Mouse (Mus musculus) limb, embryonic 14.5 days (tissue): ENCODE results near the gene Prr29. TPM values are rescaled to one million over a fixed set of nuclear protein-coding genes. Genes with fewer than 3 reads are reported as not detected.

ENCODE experiments used
- ATAC-seq: fragments of 200-750 bp; cut with Nextera tagmentation; 2 replicates; pipeline ENCODE4 v1.8.0; 2017; ENCODE audit warnings: low read depth, moderate number of reproducible peaks, moderate TSS enrichment; ENCODE audit not compliant: low FRiP score
- DNase-seq: peaks from one replicate; pipeline ENCODE4 v3.0.0-alpha.2; 2015; ENCODE audit warnings: low spot score
- H3K27ac ChIP-seq: fragments of 300-500 bp; sonication (generic); replicated peaks from 2 replicates; pipeline ENCODE4 v1.5.1; 2014; ENCODE audit warnings: low read depth, mild to moderate bottlenecking, low read length, moderate library complexity, mixed read lengths
- H3K27me3 ChIP-seq: fragments of 300-500 bp; sonication (generic); 2 replicates; pipeline ENCODE4 v1.6.1; 2014; ENCODE audit warnings: low read length, mixed read lengths; ENCODE audit not compliant: control insufficient read depth, insufficient read depth
- H3K36me3 ChIP-seq: fragments of 300-500 bp; sonication (generic); 2 replicates; pipeline ENCODE4 v1.6.1; 2014; ENCODE audit warnings: mild to moderate bottlenecking, low read length, moderate library complexity, mixed read lengths; ENCODE audit not compliant: control insufficient read depth, insufficient read depth
- H3K4me1 ChIP-seq: fragments of 300-500 bp; sonication (generic); 2 replicates; pipeline ENCODE4 v1.6.1; 2014; ENCODE audit warnings: antibody characterized with exemption, low read length, mixed read lengths; ENCODE audit not compliant: control insufficient read depth, insufficient read depth
- H3K4me2 ChIP-seq: fragments of 300-500 bp; sonication (generic); replicated peaks from 2 replicates; pipeline ENCODE4 v1.6.1; 2014; ENCODE audit warnings: low read depth, mild to moderate bottlenecking, low read length, moderate library complexity; ENCODE audit not compliant: severe bottlenecking
- H3K4me3 ChIP-seq: fragments of 300-500 bp; sonication (generic); replicated peaks from 2 replicates; pipeline ENCODE4 v1.5.1; 2014; ENCODE audit warnings: low read length
- H3K9ac ChIP-seq: fragments of 300-500 bp; sonication (generic); 2 replicates; pipeline ENCODE4 v1.6.1; 2014; ENCODE audit warnings: mild to moderate bottlenecking, low read depth, low read length, moderate library complexity; ENCODE audit not compliant: severe bottlenecking
- H3K9me3 ChIP-seq: fragments of 300-500 bp; sonication (generic); 2 replicates; pipeline ENCODE4 v1.6.1; 2016; ENCODE audit warnings: low read length; ENCODE audit not compliant: control insufficient read depth
- POLR2A ChIP-seq: fragments of 200-500 bp; IDR thresholded peaks from 2 replicates; pipeline ENCODE4 v1.8.0; 2012; ENCODE audit warnings: inconsistent platforms, mild to moderate bottlenecking, moderate library complexity, borderline replicate concordance; ENCODE audit not compliant: insufficient read depth, insufficient read length; ENCODE audit errors: extremely low read depth
- WGBS: fragments of 180-500 bp; shearing (Covaris S2); extraction: QIAGEN DNeasy Blood & Tissue Kit; methylation state at CpG from one replicate; pipeline ENCODE4 v1.1.7; 2014; 5-methylcytosine and 5-hydroxymethylcytosine counted together
- polyA plus RNA-seq, 2 experiments: library from polyadenylated mRNA; depleted of rRNA in 1 of 2; stranded (reverse) in 1 of 2; unstranded in 1 of 2; fragments of >200 nt; fragmentation: Nextera tagmentation in 1 of 2; extraction: Ambion mirVana in 1 of 2; gene quantifications; 2 replicates each; pipeline versions ENCODE4 v1.2.1 to v1.2.3; 2012 to 2014

The Prr29 gene
- polyA plus RNA-seq, 2 experiments: 0.59 to 1.1 TPM

DNA sequence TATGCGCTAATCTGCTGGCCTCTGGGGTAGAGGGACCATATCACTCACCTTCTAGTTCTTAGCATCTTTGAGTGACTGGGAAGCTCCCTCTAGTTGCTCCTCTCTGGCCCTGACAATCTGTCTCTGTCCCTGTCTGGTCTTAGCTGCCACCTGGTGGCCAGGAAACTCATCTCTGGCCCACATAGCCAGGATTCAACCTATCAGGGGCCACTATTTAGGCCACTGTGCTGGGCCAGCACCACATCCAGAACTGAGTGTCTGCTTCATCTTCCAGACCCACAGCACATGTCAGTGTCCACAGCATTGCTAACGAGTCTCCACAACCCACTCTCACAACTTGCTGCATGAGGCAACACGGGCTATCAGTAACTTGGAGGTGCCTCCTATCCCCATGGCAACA lies 32.4 kb downstream of the Prr29 start:
- Histone ChIP-seq H3K4me3 (no peak overlapping the region), H3K27ac (no peak overlapping the region), H3K4me2 (no peak overlapping the region), H3K36me3 (peaks cover 38% of the 10 kb centered on the region), H3K9me3 (no peaks in the 10 kb centered on the region), H3K4me1 (no peaks in the 10 kb centered on the region), H3K27me3 (no peaks in the 10 kb centered on the region), H3K9ac (no peak overlapping the region)
- no peak for TF ChIP-seq POLR2A
- ATAC-seq: no peak
- DNase-seq: no peak
- 75% methylated on average over 3 of the region's 3 CpGs for WGBS

DNA sequence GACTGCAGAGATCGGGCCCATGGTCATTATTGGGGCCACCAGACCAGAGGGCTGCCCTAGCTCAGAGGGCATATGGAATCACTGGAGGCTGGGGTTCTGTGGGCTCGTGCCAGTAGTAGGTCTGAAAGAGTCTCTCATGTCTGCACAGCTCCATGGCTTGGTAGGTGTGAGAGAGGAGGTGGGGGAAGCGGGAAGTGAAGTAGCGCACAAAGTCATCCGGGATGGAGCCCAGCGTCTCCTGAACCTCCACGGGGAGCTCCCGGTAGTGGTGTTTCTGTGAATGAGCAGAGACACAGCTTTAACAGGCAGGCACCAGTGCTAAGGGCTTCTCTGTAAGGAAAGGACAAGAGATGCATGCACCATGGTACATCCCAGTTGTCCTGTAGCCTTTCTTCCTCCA lies 33.2 kb downstream of the Prr29 start:
- peaks cover 46% of the 10 kb centered on the region for H3K36me3 ChIP-seq
- DNase-seq (no peak), ATAC-seq (no peak)
- no peaks in the 10 kb centered on the region for H3K4me1 ChIP-seq
- no peak overlapping the region for H3K4me2 ChIP-seq
- WGBS: 94% methylated on average over 8 of the region's 8 CpGs
- H3K27me3 ChIP-seq: no peaks in the 10 kb centered on the region
- no peak for TF ChIP-seq POLR2A
- H3K9ac ChIP-seq: no peak overlapping the region
- no peak overlapping the region for H3K4me3 ChIP-seq
- no peak overlapping the region for H3K27ac ChIP-seq
- H3K9me3 ChIP-seq: no peaks in the 10 kb centered on the region

DNA sequence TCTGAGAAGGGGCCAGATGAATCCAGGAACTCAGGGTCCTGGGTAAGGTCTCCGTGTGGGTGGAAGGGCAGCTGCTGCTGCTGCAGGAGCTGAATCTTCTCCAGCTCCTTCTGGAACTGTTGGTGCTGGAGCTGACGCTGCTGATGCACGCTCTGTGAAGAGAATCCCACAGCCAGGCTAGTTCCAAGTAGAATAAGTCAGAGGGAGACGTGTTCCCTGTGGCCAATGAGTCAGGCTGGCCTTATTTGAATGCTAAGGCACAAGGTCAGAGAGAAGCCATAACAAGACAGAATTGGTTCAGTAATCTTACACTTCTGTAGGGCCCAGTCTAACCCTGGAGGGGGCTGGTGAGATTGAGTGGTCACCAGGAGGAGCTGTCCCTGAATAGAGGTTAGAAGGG lies 44.7 kb downstream of the Prr29 start:
- H3K4me3 ChIP-seq: no peak overlapping the region
- H3K9ac ChIP-seq: no peak overlapping the region
- ATAC-seq (no peak), DNase-seq (no peak)
- H3K36me3 ChIP-seq: peaks cover 39% of the 10 kb centered on the region
- no peak for TF ChIP-seq POLR2A
- H3K27ac ChIP-seq: no peak overlapping the region
- no peaks in the 10 kb centered on the region for H3K4me1 ChIP-seq
- WGBS: 59% methylated on average over 4 of the region's 4 CpGs
- H3K9me3 ChIP-seq: no peaks in the 10 kb centered on the region
- H3K27me3 ChIP-seq: no peaks in the 10 kb centered on the region
- no peak overlapping the region for H3K4me2 ChIP-seq

DNA sequence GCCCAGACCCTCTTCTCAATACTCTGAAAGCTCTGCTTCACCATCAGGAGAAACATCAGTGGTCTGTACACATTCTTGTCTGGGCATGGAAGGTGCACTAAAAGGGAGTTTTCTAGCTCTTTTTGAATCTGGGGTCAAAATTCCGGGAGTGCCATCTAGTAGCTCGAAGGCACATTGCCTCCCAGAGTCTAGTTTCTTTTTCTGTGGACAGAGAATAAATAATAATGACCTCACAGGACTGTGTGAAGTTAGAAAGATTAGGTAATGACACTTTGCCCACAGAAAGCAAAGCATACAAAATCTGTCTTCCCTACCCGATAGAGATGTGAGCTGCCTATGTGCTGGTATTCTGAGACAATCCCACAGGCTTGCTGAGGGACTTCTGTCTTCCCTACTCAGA lies 45.2 kb downstream of the Prr29 start:
- Histone ChIP-seq H3K4me2 (no peak overlapping the region), H3K9me3 (no peaks in the 10 kb centered on the region), H3K27me3 (no peaks in the 10 kb centered on the region), H3K9ac (no peak overlapping the region), H3K4me1 (no peaks in the 10 kb centered on the region), H3K36me3 (peaks cover 34% of the 10 kb centered on the region), H3K27ac (no peak overlapping the region), H3K4me3 (no peak overlapping the region)
- TF ChIP-seq POLR2A: no peak
- DNase-seq (no peak), ATAC-seq (no peak)
- WGBS: 84% methylated on average over 3 of the region's 3 CpGs

DNA sequence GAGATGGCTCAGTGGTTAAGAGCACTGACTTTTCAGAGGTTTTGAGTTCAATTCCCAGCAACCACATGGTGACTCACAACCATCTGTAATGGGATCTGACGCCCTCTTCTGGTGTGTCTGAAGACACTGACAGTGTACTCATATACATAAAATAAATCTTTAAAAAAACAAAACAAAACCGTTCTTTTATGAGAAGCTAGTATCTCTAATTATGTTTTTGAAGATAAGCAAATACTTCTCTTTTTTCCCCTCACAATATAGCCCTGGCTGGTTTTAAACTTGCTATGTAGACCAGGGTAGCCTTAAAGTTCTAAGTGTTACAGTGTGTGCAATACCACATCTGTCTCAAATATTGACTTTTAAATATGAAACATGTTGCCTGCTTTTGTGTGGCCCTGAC lies 45.9 kb downstream of the Prr29 start:
- ATAC-seq: no peak
- Histone ChIP-seq H3K27me3 (no peaks in the 10 kb centered on the region), H3K4me2 (no peak overlapping the region), H3K4me1 (no peaks in the 10 kb centered on the region), H3K4me3 (no peak overlapping the region), H3K9me3 (no peaks in the 10 kb centered on the region), H3K9ac (no peak overlapping the region), H3K27ac (no peak overlapping the region), H3K36me3 (peaks cover 36% of the 10 kb centered on the region)
- WGBS: 82% methylated on average over 2 of the region's 2 CpGs
- TF ChIP-seq POLR2A: no peak
- DNase-seq: no peak
